Mouse (Mus musculus) embryonic facial prominence, embryonic 15.5 days (tissue): ENCODE data around the gene Pmpca. TPM values are rescaled to one million over a fixed set of nuclear protein-coding genes. Genes with fewer than 3 reads are reported as not detected.
"Not testable (repeated sequence)": the region's sequence is repeated elsewhere in the genome, so short reads cannot be mapped to it uniquely, and the experiment has no call there.

Experiments
- ATAC-seq: fragments of 200-750 bp; cut with Nextera tagmentation; 2 replicates; pipeline ENCODE4 v1.8.0; 2017; ENCODE audit warnings: low read depth, moderate TSS enrichment; ENCODE audit not compliant: insufficient number of reproducible peaks, low FRiP score, low TSS enrichment
- H3K27ac ChIP-seq: fragments of 300-500 bp; sonication (generic); replicated peaks from 2 replicates; pipeline ENCODE4 v1.5.1; 2015; ENCODE audit warnings: mild to moderate bottlenecking, inconsistent platforms
- H3K27me3 ChIP-seq: fragments of 300-500 bp; sonication (generic); 2 replicates; pipeline ENCODE4 v1.6.1; 2015; ENCODE audit warnings: inconsistent platforms
- H3K36me3 ChIP-seq: fragments of 300-500 bp; sonication (generic); 2 replicates; pipeline ENCODE4 v1.6.1; 2015; ENCODE audit warnings: mild to moderate bottlenecking, inconsistent platforms
- H3K4me1 ChIP-seq: fragments of 300-500 bp; sonication (generic); 2 replicates; pipeline ENCODE4 v1.6.1; 2015; ENCODE audit warnings: inconsistent platforms
- H3K4me2 ChIP-seq: fragments of 300-500 bp; sonication (generic); replicated peaks from 2 replicates; pipeline ENCODE4 v1.6.1; 2015; ENCODE audit warnings: mild to moderate bottlenecking, inconsistent platforms
- H3K4me3 ChIP-seq: fragments of 300-500 bp; sonication (generic); replicated peaks from 2 replicates; pipeline ENCODE4 v1.5.1; 2015; ENCODE audit warnings: mild to moderate bottlenecking, inconsistent platforms
- H3K9ac ChIP-seq: fragments of 300-500 bp; sonication (generic); 2 replicates; pipeline ENCODE4 v1.6.1; 2015; ENCODE audit warnings: inconsistent platforms
- H3K9me3 ChIP-seq: fragments of 300-500 bp; sonication (generic); replicated peaks from 2 replicates; pipeline ENCODE4 v1.6.1; 2016; ENCODE audit warnings: inconsistent platforms
- WGBS: fragments of 180-500 bp; shearing (Covaris S2); methylation state at CpG from one replicate; pipeline ENCODE4 v1.1.7; 2015; 5-methylcytosine and 5-hydroxymethylcytosine counted together
- polyA plus RNA-seq: library from polyadenylated mRNA; unstranded; fragments of >200 nt; fragmentation: Nextera tagmentation; extraction: Ambion mirVana; gene quantifications from 2 replicates; pipeline ENCODE4 v1.2.1, GENCODE M21; 2015

Gene Pmpca
- polyA plus RNA-seq, 1 experiment from 2014 or later: 90.4 TPM

- H3K4me3 ChIP-seq: no peak overlapping the region
- H3K4me2 ChIP-seq: no peak overlapping the region
- no peak overlapping the region for H3K9ac ChIP-seq
- ATAC-seq: no peak
- peaks cover 95% of the 10 kb centered on the region for H3K36me3 ChIP-seq
- H3K27ac ChIP-seq: no peak overlapping the region
- WGBS: 92% methylated on average over 8 of the region's 8 CpGs
- H3K4me1 ChIP-seq: no peaks in the 10 kb centered on the region
- H3K9me3 ChIP-seq: no peaks in the 10 kb centered on the region
- no peaks in the 10 kb centered on the region for H3K27me3 ChIP-seq
These were observed 16.7 kb upstream of the Pmpca start for GRCm38 (mm10) chr2:26372396-26372795.

- peak within 1 kb of the TSS; percentile 75 for H3K9ac ChIP-seq
- peak; percentile 91 for ATAC-seq
- H3K4me3 ChIP-seq: peak within 1 kb of the TSS; percentile 85
- no peaks in the 10 kb centered on the region for H3K27me3 ChIP-seq
- under 1% methylated on average over 38 of the region's 38 CpGs for WGBS
- peak within 1 kb of the TSS; percentile 90 for H3K4me2 ChIP-seq
- no peaks in the 10 kb centered on the region for H3K9me3 ChIP-seq
- H3K27ac ChIP-seq: peak within 1 kb of the TSS; percentile 72
- peaks cover 10% of the 10 kb centered on the region; the same call in 1 of the 2 replicates for H3K4me1 ChIP-seq
- H3K36me3 ChIP-seq: peaks cover 64% of the 10 kb centered on the region
These were observed 8.9 kb upstream of the Pmpca start, which contains the start of gene Snapc4 for GRCm38 (mm10) chr2:26380131-26380771. TSS of gene Snapc4 (minus strand) at chr2:26380653.

- H3K36me3 ChIP-seq: peaks cover 65% of the 10 kb centered on the region
- 23% methylated on average over 6 of the region's 6 CpGs for WGBS
- not testable (repeated sequence) for ATAC-seq, H3K27me3 ChIP-seq, H3K27ac ChIP-seq, H3K4me1 ChIP-seq, H3K9me3 ChIP-seq
- H3K4me2 ChIP-seq: peak overlapping the region; percentile 90
- H3K9ac ChIP-seq: peak overlapping the region; percentile 75; the same call in 1 of the 2 replicates
- peak overlapping the region; percentile 85 for H3K4me3 ChIP-seq
These were observed 8.3 kb upstream of the Pmpca start for GRCm38 (mm10) chr2:26380871-26381270.

GRCm38 (mm10) chr2:26387713-26388112, 1.4 kb upstream of the Pmpca start:
- Histone ChIP-seq H3K4me2 (peak overlapping the region; percentile 94; the same call in 1 of the 2 replicates), H3K9ac (no peak overlapping the region), H3K4me1 (peaks cover 22% of the 10 kb centered on the region), H3K27ac (no peak overlapping the region), H3K4me3 (peak overlapping the region; percentile 93), H3K27me3 (no peaks in the 10 kb centered on the region), H3K9me3 (no peaks in the 10 kb centered on the region), H3K36me3 (peaks cover 76% of the 10 kb centered on the region)
- WGBS: 84% methylated on average over 3 of the region's 3 CpGs
- ATAC-seq: no peak

GRCm38 (mm10) chr2:26388682-26389153, 421 bp upstream of the Pmpca start:
- peak; percentile 20; the same call in 1 of the 2 replicates for ATAC-seq
- H3K4me3 ChIP-seq: peak overlapping the region; percentile 93
- peak overlapping the region; percentile 67 for H3K27ac ChIP-seq
- H3K9ac ChIP-seq: peak overlapping the region; percentile 80
- H3K4me1 ChIP-seq: peaks cover 22% of the 10 kb centered on the region
- H3K27me3 ChIP-seq: no peaks in the 10 kb centered on the region
- H3K4me2 ChIP-seq: peak overlapping the region; percentile 94
- peaks cover 76% of the 10 kb centered on the region for H3K36me3 ChIP-seq
- 2% methylated on average over 44 of the region's 45 CpGs for WGBS
- H3K9me3 ChIP-seq: no peaks in the 10 kb centered on the region

GRCm38 (mm10) chr2:26390954-26391353, 1.8 kb downstream of the Pmpca start:
- H3K36me3 ChIP-seq: peaks cover 76% of the 10 kb centered on the region
- no peak overlapping the region for H3K27ac ChIP-seq
- no peak overlapping the region for H3K4me3 ChIP-seq
- no peak overlapping the region for H3K4me2 ChIP-seq
- H3K9ac ChIP-seq: no peak overlapping the region
- peaks cover 22% of the 10 kb centered on the region for H3K4me1 ChIP-seq
- no peaks in the 10 kb centered on the region for H3K9me3 ChIP-seq
- WGBS: 82% methylated on average over 3 of the region's 3 CpGs
- H3K27me3 ChIP-seq: no peaks in the 10 kb centered on the region
- ATAC-seq: no peak

- ATAC-seq: no peak
- Histone ChIP-seq H3K27me3 (no peaks in the 10 kb centered on the region), H3K4me1 (peaks cover 22% of the 10 kb centered on the region), H3K4me3 (no peak overlapping the region), H3K9ac (no peak overlapping the region), H3K4me2 (no peak overlapping the region), H3K9me3 (no peaks in the 10 kb centered on the region), H3K36me3 (peaks cover 76% of the 10 kb centered on the region), H3K27ac (no peak overlapping the region)
- WGBS: 93% methylated on average over 6 of the region's 6 CpGs
These were observed 2.5 kb downstream of the Pmpca start for GRCm38 (mm10) chr2:26391617-26392016.

- no peak overlapping the region for H3K4me3 ChIP-seq
- 90% methylated on average over 8 of the region's 8 CpGs for WGBS
- H3K27me3 ChIP-seq: no peaks in the 10 kb centered on the region
- H3K27ac ChIP-seq: no peak overlapping the region
- H3K9me3 ChIP-seq: no peaks in the 10 kb centered on the region
- ATAC-seq: no peak
- H3K4me2 ChIP-seq: no peak overlapping the region
- no peaks in the 10 kb centered on the region for H3K4me1 ChIP-seq
- no peak overlapping the region for H3K9ac ChIP-seq
- peaks cover 80% of the 10 kb centered on the region for H3K36me3 ChIP-seq
These were observed 9.8 kb downstream of the Pmpca start for GRCm38 (mm10) chr2:26398978-26399377.

- Histone ChIP-seq H3K27ac (no peak overlapping the region), H3K4me2 (no peak overlapping the region), H3K4me3 (no peak overlapping the region), H3K27me3 (no peaks in the 10 kb centered on the region), H3K9ac (no peak overlapping the region), H3K36me3 (peaks cover 75% of the 10 kb centered on the region), H3K9me3 (no peaks in the 10 kb centered on the region), H3K4me1 (no peaks in the 10 kb centered on the region)
- WGBS: 84% methylated on average over 5 of the region's 5 CpGs
- 0 out of 2 replicates have a peak, but pooled peaks have one; percentile 17 for ATAC-seq
These were observed 10.5 kb downstream of the Pmpca start for GRCm38 (mm10) chr2:26399647-26400046.

- H3K9ac ChIP-seq: no peak overlapping the region
- whole genome bisulfite sequencing: 81% methylated on average over 5 of the region's 5 CpGs
- H3K9me3 ChIP-seq: no peaks in the 10 kb centered on the region
- no peak overlapping the region for H3K4me3 ChIP-seq
- ATAC-seq: no peak
- no peaks in the 10 kb centered on the region for H3K27me3 ChIP-seq
- H3K4me2 ChIP-seq: no peak overlapping the region
- H3K4me1 ChIP-seq: no peaks in the 10 kb centered on the region
- peaks cover 71% of the 10 kb centered on the region for H3K36me3 ChIP-seq
- no peak overlapping the region for H3K27ac ChIP-seq
These were observed 11.2 kb downstream of the Pmpca start for GRCm38 (mm10) chr2:26400296-26400695.

- WGBS: 89% methylated on average over 4 of the region's 4 CpGs
- Histone ChIP-seq H3K27ac (no peak overlapping the region), H3K9ac (no peak overlapping the region), H3K27me3 (no peaks in the 10 kb centered on the region), H3K4me1 (peaks cover 3% of the 10 kb centered on the region; the same call in 1 of the 2 replicates), H3K36me3 (peaks cover 64% of the 10 kb centered on the region), H3K9me3 (no peaks in the 10 kb centered on the region), H3K4me2 (no peak overlapping the region), H3K4me3 (no peak overlapping the region)
- no peak for ATAC-seq
These were observed 11.9 kb downstream of the Pmpca start for GRCm38 (mm10) chr2:26401023-26401422.

GRCm38 (mm10) chr2:26402265-26402664, 13.1 kb downstream of the Pmpca start:
- WGBS: 82% methylated on average over 1 of the region's 1 CpGs
- no peak overlapping the region for H3K9ac ChIP-seq
- no peak overlapping the region for H3K27ac ChIP-seq
- no peak overlapping the region for H3K4me3 ChIP-seq
- H3K9me3 ChIP-seq: no peaks in the 10 kb centered on the region
- H3K4me2 ChIP-seq: no peak overlapping the region
- H3K4me1 ChIP-seq: peaks cover 15% of the 10 kb centered on the region
- ATAC-seq: no peak
- H3K36me3 ChIP-seq: peaks cover 52% of the 10 kb centered on the region
- no peaks in the 10 kb centered on the region for H3K27me3 ChIP-seq
